Mouse (Mus musculus) spleen, adult 18-20 months (tissue): Measurements from ENCODE around the gene Xpr1.
"Not testable (repeated sequence)": the region's sequence is repeated elsewhere in the genome, so short reads cannot be mapped to it uniquely, and the experiment has no call there.

ENCODE experiments used
- DNase-seq, 2 experiments: peaks; one replicate each; pipeline ENCODE4 v3.0.0; 2022; ENCODE audit warnings: mixed read lengths in 2 of 2

The Xpr1 gene

GRCm38 (mm10) chr1:155320091-155320833 is 97.0 kb downstream of the Xpr1 start:
- no peak for DNase-seq

DNA sequence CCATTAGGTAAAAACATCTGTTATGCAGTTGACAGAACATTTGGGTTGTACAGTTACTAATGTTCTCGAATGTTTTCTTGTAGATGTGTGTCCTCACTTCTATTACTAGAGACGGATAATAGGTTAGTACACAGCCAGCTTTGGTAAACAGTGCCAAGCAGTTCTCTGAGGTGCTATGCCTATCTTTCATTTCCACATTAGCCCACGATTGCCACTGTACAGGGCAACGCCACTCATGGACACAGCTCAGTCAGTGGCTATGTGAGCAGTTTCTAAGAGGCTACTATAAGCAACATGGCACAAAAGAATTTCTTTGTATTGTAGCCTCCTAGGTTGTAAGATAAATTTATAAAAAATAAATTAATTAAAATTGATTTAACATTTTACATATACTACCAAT is 97.7 kb downstream of the Xpr1 start:
- DNase-seq = no peak

- DNase-seq = no peak
Measured at GRCm38 (mm10) chr1:155311672-155312071, 105.5 kb downstream of the Xpr1 start.

DNA sequence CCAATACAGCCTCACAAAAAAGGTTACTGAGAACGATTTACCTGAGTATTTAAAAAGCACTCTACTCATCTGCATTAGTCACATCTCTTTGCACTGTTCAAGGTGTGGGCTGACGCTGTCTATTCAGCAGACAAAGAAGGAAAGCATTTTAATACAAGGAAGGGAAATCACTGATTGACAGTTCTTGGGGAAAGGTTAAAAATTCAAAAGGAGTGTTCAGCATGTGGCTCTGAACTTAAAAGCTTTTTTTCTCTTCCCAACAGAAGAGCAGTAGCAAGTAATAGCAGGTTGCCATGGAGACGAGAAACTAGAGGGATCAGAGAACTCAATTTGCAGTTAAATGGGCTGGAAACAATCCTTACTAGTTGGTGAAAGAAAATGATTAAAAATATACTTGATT is 110.3 kb downstream of the Xpr1 start:
- DNase-seq = no peak

- no peak for DNase-seq
Measured at GRCm38 (mm10) chr1:155303402-155303801, 113.8 kb downstream of the Xpr1 start.

GRCm38 (mm10) chr1:155297615-155298014 is 119.6 kb downstream of the Xpr1 start:
- no peak for DNase-seq

GRCm38 (mm10) chr1:155297203-155297602 is 120.0 kb downstream of the Xpr1 start:
- DNase-seq = no peak

GRCm38 (mm10) chr1:155293446-155293845 is 123.8 kb downstream of the Xpr1 start:
- no peak for DNase-seq

GRCm38 (mm10) chr1:155289411-155289810 is 127.8 kb downstream of the Xpr1 start:
- no peak for DNase-seq

GRCm38 (mm10) chr1:155288033-155288432 is 129.2 kb downstream of the Xpr1 start:
- no peak for DNase-seq

DNA sequence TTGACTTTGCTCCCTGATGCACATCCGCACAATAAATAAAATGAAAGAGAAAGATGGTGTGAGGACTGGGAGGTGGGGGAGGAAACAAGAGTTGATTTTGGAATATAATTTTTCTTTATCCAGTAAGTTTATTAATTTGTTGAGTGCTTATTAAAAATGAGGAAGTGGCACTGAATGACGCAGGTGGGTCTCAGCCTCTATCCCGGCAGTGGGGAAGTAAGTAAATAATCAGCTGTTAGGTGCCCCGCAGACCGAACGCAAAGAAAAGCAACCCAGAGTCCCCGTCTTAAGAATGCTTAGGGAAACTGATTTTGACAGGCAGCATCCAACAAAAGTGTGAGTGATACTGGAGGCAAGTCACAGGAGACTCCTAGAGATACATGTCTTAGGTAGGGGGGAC is 133.4 kb downstream of the Xpr1 start:
- no peak for DNase-seq

- peak; percentile 13 to 35 for DNase-seq
Measured at GRCm38 (mm10) chr1:155281003-155281793, 136.0 kb downstream of the Xpr1 start.

DNA sequence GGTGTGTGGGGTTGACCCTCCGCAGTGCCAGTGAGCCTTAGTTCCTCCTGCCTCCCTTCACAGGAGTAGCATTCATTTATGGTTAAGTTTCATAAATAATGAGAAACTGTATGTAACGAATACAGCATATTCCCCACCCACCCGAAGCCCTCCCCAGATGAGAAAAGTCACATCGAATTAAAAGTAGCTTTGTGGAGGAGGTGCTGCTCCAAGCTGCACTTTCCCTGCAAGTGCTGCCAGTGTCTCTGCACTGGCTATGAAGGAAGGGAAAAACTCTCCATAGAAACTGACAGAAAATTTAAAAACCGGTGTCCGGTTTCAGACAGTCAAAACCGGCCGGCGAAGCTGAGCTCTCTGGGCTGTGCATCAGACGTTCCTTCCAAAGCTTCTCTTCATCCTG is 136.9 kb downstream of the Xpr1 start:
- DNase-seq = no peak

- DNase-seq = no peak
Measured at GRCm38 (mm10) chr1:155276381-155277033, 140.7 kb downstream of the Xpr1 start.

DNA sequence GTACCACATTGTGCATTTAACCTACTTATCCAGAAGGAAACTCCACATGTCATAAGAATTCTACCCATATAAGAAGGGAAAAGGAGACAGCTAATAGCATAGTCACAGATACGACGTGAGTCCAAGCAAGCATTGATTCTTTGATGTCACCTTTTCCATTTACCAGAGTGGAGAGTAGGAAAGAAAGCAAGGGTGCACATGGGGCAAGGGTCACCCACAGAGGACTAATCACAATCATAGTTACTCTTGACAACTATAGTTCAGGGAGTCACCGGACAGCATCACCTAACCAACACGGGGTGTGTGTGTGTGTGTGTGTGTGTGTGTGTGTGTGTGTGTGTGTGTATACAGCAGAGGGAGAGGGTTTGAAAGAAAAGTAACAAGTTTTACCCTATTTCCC is 141.4 kb downstream of the Xpr1 start:
- DNase-seq = no peak

DNA sequence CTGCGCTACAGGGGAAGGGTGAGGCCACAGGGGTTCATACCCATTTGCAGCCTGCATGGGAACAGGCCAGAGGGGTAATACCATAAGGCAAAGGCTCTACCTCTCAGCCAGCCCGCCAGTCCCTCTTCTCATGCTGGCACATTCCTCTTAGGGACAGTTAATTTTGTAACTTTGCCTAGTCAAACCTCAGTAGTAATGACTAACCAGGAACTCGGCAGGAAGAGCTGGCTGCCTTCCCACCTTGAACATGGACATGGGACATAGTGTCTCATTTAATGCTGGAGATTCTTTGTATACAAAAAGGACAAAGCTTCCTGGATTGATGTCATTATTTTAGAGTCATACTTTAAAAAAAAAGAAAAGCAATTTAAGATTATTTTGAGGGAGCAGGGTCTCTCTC is 142.2 kb downstream of the Xpr1 start:
- no peak for DNase-seq

DNA sequence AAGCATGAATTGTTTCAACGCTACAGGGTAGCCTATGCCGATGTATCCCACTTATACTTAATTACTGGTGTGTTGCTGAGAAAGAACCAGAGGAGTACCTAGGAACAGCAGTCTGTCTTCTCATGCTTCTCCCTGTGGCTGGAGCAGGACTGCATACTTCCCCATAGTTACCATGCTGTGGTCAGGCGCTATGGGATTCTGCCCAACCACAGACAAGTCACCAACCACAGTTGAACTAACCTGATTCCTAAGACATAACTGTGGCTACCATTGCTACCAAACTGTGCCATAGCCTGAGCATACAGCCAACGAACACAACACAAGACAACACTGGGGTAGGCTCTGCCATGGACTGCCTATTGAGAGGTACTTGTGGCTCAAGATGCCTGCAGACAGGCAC is 144.3 kb downstream of the Xpr1 start:
- no peak for DNase-seq

DNA sequence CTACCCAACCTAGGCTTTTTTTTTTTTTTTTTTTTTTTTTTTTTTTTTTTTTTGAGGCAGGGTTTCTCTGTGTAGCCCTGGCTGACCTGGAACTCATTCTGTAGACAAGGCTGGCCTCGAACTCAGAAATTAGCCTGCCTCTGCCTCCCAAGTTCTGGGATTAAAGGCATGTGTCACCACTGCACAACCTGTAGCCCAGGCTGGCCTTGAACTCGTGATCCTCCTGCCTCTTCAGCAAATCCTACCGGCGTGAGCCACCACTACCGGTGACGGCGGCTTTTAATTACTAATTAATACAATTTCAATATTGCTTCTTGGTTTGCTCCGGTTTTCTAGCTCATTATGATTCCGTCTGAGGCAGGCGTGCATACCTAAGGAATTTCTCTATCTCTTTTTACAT is 154.7 kb downstream of the Xpr1 start:
- DNase-seq = not testable (repeated sequence)

DNA sequence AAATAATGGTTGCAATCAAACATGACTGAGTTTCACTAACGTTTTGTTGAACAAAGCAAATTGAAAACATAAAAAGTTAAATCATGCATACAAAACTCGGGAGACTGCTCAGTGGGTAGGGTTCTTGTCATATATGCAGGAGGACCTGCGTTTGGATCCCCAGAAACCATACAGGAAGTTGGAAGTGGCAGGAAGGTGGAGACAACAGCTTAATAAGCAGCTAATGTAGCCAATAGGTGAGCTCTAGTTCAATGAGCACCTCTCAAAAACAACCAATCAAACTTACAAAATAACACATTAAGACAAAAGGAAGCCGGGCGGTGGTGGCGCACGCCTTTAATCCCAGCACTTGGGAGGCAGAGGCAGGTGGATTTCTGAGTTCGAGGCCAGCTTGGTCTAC is 162.9 kb downstream of the Xpr1 start:
- no peak for DNase-seq

GRCm38 (mm10) chr1:155253126-155253525 is 164.1 kb downstream of the Xpr1 start:
- DNase-seq = no peak

DNA sequence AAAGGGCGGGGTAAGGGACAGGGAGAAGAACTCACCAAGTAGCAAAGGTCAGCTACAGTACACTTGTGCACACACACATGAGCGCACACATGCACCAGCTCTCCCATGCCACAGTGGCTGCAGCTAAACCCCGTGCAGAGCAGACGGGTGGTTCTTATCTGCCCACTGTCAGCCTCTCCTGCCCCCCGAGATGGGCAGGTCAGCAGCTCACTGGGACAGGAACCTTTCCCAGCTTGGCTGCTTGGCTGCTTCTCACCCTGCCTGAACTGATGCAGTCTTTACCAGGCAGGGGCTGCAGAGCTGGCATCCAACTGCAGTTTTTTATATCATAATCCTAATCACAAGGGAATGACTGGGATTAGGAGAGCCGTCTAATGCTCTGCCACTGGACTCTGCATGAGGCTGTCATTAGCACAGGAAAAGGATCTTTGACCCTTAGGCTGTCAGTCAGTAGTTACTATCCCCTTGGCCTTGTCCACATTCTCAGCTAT is 164.5 kb downstream of the Xpr1 start:
- no peak for DNase-seq

- DNase-seq = no peak
Measured at GRCm38 (mm10) chr1:155251596-155251995, 165.6 kb downstream of the Xpr1 start.

GRCm38 (mm10) chr1:155250531-155251135 is 166.6 kb downstream of the Xpr1 start:
- no peak for DNase-seq
